Mouse (Mus musculus): ENCODE measurements around the gene Tiam2. TPM values are rescaled to one million over a fixed set of nuclear protein-coding genes. Genes with fewer than 3 reads are reported as not detected.

The Tiam2 gene
- polyA plus RNA-seq (2014; fragmentation: Nextera tagmentation; extraction: Ambion mirVana) = 7.8 and 9.3 TPM in 2 replicates

DNA sequence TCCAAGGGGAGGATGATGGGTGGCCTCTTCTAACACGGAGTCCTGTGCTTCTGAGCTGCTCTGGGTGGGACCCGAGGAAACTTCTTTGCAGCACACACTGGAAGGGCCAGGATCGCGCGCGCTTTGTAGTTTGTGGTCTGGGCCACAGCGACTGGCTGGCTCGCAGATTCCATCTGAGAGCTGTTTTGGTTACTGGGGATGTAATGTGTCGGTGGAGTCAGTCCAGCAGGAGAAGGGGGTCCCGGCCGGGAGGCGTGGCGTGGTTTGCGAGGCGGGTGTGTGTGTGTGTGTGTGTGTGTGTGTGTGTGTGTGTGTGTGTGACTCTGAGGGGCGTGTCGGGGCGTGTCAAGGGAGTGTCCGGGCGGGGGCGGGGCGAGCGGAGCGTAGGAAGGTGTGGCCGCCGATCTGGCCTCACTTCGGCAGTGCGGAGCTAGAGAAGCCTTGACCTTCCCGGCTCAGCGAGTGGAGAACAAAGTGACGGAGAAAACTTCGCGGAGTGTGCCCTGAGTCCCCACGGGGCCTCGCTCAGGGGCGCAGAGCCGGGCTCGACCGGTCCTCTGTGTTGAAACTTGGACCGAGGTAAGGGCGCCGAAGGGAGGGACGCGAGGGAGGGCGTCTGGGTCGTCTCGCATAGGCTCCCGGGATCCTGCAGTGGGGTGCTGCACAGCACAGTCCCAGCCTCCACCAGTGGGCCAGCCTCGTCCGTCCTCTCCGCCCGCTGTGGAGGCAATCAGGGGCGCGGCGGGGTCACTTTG, at the start of gene Tiam2:
TSS of gene Tiam2 (plus strand) at position 426 of the 755 bp plus-strand sequence.
- Histone ChIP-seq H3K27me3 (ENCODE audit: control insufficient read depth, insufficient read depth, low read length) (peaks cover 3% of the 10 kb centered on the region; the same call in 1 of the 2 replicates), H3K4me3 (ENCODE audit: low read depth, low read length) (peak within 1 kb of the TSS; percentile 43), H3K27ac (ENCODE audit: low read depth, low read length) (peak within 1 kb of the TSS; percentile 28; the same call in 1 of the 2 replicates), H3K4me2 (ENCODE audit: low read depth, low read length) (peak within 1 kb of the TSS; percentile 62), H3K4me1 (ENCODE audit: control insufficient read depth, insufficient read depth, low read length) (peaks cover 3% of the 10 kb centered on the region; the same call in 1 of the 2 replicates), H3K36me3 (ENCODE audit: control insufficient read depth, insufficient read depth, low read length) (no peaks in the 10 kb centered on the region), H3K9ac (replicated peaks; ENCODE audit: low read depth, low read length) (peak within 1 kb of the TSS; percentile 53), H3K9me3 (ENCODE audit: control insufficient read depth, low read length) (no peaks in the 10 kb centered on the region)
- ATAC-seq (ENCODE audit: low read depth) = peak; percentile 88
- under 1% methylated on average over 42 of the region's 55 CpGs for WGBS

DNA sequence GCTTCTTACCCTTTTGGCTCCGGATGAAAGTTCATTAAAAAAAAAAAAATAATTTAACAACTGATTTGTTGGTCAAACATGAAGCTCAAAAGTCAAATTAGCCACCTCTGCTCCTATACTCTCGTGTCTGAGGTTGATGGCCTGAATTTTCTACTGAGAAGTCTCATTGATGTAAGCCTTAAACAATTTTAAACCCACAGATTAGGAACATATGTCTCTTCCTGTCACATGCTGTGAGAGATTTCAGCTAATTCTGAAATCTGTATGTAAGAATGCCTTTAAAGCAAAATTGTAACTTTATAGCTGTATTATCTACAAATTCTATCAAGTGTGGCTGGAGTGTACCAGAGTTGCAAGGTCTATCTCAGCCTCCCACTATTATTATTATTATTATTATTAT, 46.1 kb upstream of the Tiam2 start:
- Histone ChIP-seq H3K27me3 (ENCODE audit: control insufficient read depth, insufficient read depth, low read length) (no peaks in the 10 kb centered on the region), H3K9ac (replicated peaks; ENCODE audit: low read depth, low read length) (no peak overlapping the region), H3K36me3 (ENCODE audit: control insufficient read depth, insufficient read depth, low read length) (no peaks in the 10 kb centered on the region), H3K4me3 (ENCODE audit: low read depth, low read length) (no peak overlapping the region), H3K4me1 (ENCODE audit: control insufficient read depth, insufficient read depth, low read length) (no peaks in the 10 kb centered on the region), H3K27ac (ENCODE audit: low read depth, low read length) (no peak overlapping the region), H3K9me3 (ENCODE audit: control insufficient read depth, low read length) (no peaks in the 10 kb centered on the region), H3K4me2 (ENCODE audit: low read depth, low read length) (no peak overlapping the region)
- ATAC-seq (ENCODE audit: low read depth) = no peak
- WGBS = 80% methylated on average over 2 of the region's 2 CpGs

DNA sequence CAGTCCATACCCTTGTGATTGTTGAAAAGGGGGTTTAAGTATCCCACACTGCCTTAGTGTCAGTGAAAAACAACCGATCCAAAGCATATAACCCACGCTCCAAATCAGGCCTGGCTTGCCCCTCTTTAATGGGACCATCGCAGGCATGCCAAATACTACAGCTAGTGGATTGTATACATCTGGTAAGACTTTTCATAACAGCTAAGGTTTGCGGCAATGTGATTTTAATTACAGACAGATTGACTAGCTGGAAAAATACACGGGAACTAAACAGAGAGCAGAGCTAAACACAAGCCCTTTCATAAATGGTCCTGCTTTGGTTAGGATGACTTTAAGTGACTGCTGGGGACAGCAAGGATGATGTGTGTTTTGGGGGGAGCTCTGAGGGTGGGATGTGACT, 44.4 kb upstream of the Tiam2 start:
- Histone ChIP-seq H3K9me3 (ENCODE audit: control insufficient read depth, low read length) (no peaks in the 10 kb centered on the region), H3K4me1 (ENCODE audit: control insufficient read depth, insufficient read depth, low read length) (no peaks in the 10 kb centered on the region), H3K4me3 (ENCODE audit: low read depth, low read length) (no peak overlapping the region), H3K4me2 (ENCODE audit: low read depth, low read length) (no peak overlapping the region), H3K36me3 (ENCODE audit: control insufficient read depth, insufficient read depth, low read length) (no peaks in the 10 kb centered on the region), H3K9ac (replicated peaks; ENCODE audit: low read depth, low read length) (no peak overlapping the region), H3K27me3 (ENCODE audit: control insufficient read depth, insufficient read depth, low read length) (no peaks in the 10 kb centered on the region), H3K27ac (ENCODE audit: low read depth, low read length) (no peak overlapping the region)
- no peak for ATAC-seq (ENCODE audit: low read depth)
- 69% methylated on average over 5 of the region's 5 CpGs for WGBS

DNA sequence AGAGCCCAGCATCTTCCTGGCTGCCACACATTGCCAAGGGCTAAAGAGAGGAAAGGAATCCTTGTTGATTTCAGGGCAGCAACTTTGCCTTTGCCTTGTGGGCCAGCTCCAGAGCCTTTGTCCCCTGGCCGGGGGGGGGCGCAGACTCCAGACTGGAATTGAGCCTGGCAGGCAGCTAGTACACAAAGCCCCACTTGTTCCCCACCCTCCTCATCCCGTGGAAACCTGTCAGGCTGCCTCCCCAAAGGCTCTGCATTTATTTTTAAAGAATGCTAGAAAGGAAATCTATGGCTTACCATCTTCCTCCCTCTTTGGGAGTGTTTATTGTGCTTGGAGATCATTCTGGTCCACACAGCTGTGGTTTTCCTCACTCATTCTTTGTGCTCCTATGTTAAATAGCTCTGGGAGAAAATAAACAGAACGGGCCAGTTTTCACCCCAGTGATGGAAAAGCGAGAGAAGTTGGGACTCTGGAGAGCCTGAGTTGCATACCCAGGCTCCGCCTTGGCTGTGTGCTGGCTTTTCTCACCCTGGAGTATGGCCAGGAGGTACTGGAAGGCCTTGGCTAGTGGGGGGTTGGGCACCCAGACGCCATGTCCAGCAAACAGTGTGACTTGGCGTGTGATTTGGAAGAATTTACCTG, 41.2 kb upstream of the Tiam2 start:
- H3K27ac ChIP-seq (ENCODE audit: low read depth, low read length) = peak overlapping the region; percentile 64
- H3K4me2 ChIP-seq (ENCODE audit: low read depth, low read length) = no peak overlapping the region
- no peaks in the 10 kb centered on the region for H3K4me1 ChIP-seq (ENCODE audit: control insufficient read depth, insufficient read depth, low read length)
- no peaks in the 10 kb centered on the region for H3K27me3 ChIP-seq (ENCODE audit: control insufficient read depth, insufficient read depth, low read length)
- no peaks in the 10 kb centered on the region for H3K9me3 ChIP-seq (ENCODE audit: control insufficient read depth, low read length)
- no peaks in the 10 kb centered on the region for H3K36me3 ChIP-seq (ENCODE audit: control insufficient read depth, insufficient read depth, low read length)
- no peak overlapping the region for H3K4me3 ChIP-seq (ENCODE audit: low read depth, low read length)
- 36% methylated on average over 8 of the region's 8 CpGs for WGBS
- no peak overlapping the region for H3K9ac ChIP-seq (replicated peaks; ENCODE audit: low read depth, low read length)
- ATAC-seq (ENCODE audit: low read depth) = peak; percentile 71

DNA sequence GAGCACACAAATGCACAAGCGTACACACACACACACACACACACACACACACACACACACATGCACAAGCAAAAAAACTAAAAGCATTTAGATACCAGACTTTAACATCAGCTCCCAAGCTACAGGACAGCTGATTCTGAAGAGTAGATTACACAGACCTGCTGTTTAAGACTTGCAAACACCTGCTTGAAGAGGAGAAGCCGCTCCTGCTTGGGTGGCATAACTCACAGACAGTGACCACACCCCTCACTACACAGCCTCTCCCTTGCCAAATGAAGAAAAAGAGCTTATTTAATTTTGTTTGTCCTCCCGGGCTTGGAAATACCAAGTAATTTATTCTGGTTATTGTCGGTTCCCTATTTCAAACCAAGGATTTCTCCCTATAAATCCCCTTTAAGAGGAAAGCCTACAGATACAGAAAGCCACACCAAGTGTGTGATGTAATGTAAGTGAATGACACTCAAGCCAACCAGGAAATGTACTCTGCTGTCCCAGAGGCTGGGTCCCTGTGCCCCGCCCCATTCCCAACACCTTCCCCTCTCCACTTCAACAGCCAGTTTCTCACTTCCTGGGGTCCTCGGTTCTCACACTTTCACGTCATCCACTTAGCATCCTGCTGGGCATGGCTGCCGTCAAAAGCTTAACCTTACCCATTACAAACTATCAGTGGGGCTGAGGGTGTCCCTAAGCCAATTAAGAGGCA, 40.1 kb upstream of the Tiam2 start:
- Histone ChIP-seq H3K9ac (replicated peaks; ENCODE audit: low read depth, low read length) (no peak overlapping the region), H3K9me3 (ENCODE audit: control insufficient read depth, low read length) (no peaks in the 10 kb centered on the region), H3K4me3 (ENCODE audit: low read depth, low read length) (no peak overlapping the region), H3K36me3 (ENCODE audit: control insufficient read depth, insufficient read depth, low read length) (no peaks in the 10 kb centered on the region), H3K27me3 (ENCODE audit: control insufficient read depth, insufficient read depth, low read length) (no peaks in the 10 kb centered on the region), H3K4me2 (ENCODE audit: low read depth, low read length) (no peak overlapping the region), H3K4me1 (ENCODE audit: control insufficient read depth, insufficient read depth, low read length) (no peaks in the 10 kb centered on the region), H3K27ac (ENCODE audit: low read depth, low read length) (no peak overlapping the region)
- no peak for ATAC-seq (ENCODE audit: low read depth)
- 58% methylated on average over 8 of the region's 8 CpGs for WGBS

DNA sequence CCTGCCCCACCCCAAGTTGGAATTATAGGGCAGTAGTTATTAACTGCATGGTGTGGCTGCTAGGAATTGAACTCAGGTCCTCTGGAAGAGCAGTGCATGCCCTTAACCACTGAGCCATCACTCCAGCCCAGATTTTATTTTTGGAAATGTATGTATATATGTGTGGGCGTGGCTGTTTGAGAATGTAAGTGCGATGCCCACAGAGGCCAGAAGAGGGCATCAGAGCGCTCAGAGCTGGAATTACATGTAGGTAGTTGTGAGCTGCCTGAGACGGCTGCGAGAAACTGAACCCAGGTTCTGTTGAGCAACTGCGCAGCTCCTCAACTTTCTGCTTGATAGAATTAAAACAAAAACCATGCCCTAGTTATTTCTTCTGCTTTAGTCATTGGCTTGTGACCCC, 38.0 kb upstream of the Tiam2 start:
- 24% methylated on average over 6 of the region's 6 CpGs for WGBS
- Histone ChIP-seq H3K4me1 (ENCODE audit: control insufficient read depth, insufficient read depth, low read length) (no peaks in the 10 kb centered on the region), H3K9me3 (ENCODE audit: control insufficient read depth, low read length) (no peaks in the 10 kb centered on the region), H3K27ac (ENCODE audit: low read depth, low read length) (no peak overlapping the region), H3K27me3 (ENCODE audit: control insufficient read depth, insufficient read depth, low read length) (no peaks in the 10 kb centered on the region), H3K36me3 (ENCODE audit: control insufficient read depth, insufficient read depth, low read length) (no peaks in the 10 kb centered on the region), H3K9ac (replicated peaks; ENCODE audit: low read depth, low read length) (no peak overlapping the region), H3K4me3 (ENCODE audit: low read depth, low read length) (no peak overlapping the region), H3K4me2 (ENCODE audit: low read depth, low read length) (no peak overlapping the region)
- ATAC-seq (ENCODE audit: low read depth) = no peak

DNA sequence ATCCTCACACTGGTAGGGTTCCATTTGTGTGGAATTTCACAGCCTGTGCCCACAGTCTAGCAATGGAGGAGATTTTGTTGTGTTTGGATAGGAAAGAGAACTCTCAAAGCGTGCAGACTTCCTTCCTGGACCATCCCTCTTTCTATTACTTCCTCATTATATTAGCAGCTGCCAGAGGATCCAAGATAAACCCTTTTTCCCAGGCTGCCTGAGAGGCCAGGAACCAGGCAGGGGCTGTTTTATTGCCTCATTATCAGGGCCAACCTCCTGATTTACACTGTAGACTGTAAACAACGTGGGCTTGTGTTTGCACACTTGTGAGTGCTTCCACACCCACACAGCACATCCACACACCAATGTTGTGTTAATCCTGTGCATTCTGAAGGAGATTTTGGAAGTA, 31.3 kb upstream of the Tiam2 start:
- Histone ChIP-seq H3K4me2 (ENCODE audit: low read depth, low read length) (no peak overlapping the region), H3K27me3 (ENCODE audit: control insufficient read depth, insufficient read depth, low read length) (no peaks in the 10 kb centered on the region)

DNA sequence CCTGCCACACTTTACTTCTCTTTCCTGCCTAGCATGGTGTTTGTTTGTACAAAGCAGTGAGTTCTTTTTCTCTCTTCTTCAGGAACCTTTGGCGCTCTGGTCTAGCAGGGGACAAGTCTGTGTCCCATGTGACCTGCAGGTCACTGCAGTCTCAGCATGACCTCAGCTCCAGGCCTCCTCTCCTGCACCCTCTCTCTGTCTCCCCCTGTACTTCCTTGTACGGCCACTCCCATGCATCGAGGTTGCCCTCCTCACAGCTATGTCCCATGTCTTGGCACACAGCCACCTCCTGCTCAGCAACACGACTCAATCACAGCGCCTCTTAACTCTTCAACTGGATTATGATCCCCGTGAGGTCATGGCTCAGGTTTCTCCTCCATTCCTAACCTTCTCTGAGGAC, 26.9 kb upstream of the Tiam2 start:
- Histone ChIP-seq H3K4me1 (ENCODE audit: control insufficient read depth, insufficient read depth, low read length) (peaks cover 3% of the 10 kb centered on the region; the same call in 1 of the 2 replicates), H3K9me3 (ENCODE audit: control insufficient read depth, low read length) (no peaks in the 10 kb centered on the region), H3K27ac (ENCODE audit: low read depth, low read length) (no peak overlapping the region), H3K4me3 (ENCODE audit: low read depth, low read length) (no peak overlapping the region), H3K36me3 (ENCODE audit: control insufficient read depth, insufficient read depth, low read length) (no peaks in the 10 kb centered on the region), H3K4me2 (ENCODE audit: low read depth, low read length) (no peak overlapping the region), H3K27me3 (ENCODE audit: control insufficient read depth, insufficient read depth, low read length) (no peaks in the 10 kb centered on the region), H3K9ac (replicated peaks; ENCODE audit: low read depth, low read length) (no peak overlapping the region)
- ATAC-seq (ENCODE audit: low read depth) = no peak
- 74% methylated on average over 6 of the region's 6 CpGs for WGBS

More for the DNA sequence above, 31.3 kb upstream of the Tiam2 start:
- WGBS = 12% methylated on average over 2 of the region's 2 CpGs
- no peak overlapping the region for H3K4me3 ChIP-seq (ENCODE audit: low read depth, low read length)
- H3K4me1 ChIP-seq (ENCODE audit: control insufficient read depth, insufficient read depth, low read length) = peaks cover 3% of the 10 kb centered on the region; the same call in 1 of the 2 replicates
- H3K36me3 ChIP-seq (ENCODE audit: control insufficient read depth, insufficient read depth, low read length) = no peaks in the 10 kb centered on the region
- H3K27ac ChIP-seq (ENCODE audit: low read depth, low read length) = no peak overlapping the region
- ATAC-seq (ENCODE audit: low read depth) = no peak
- no peaks in the 10 kb centered on the region for H3K9me3 ChIP-seq (ENCODE audit: control insufficient read depth, low read length)
- H3K9ac ChIP-seq (replicated peaks; ENCODE audit: low read depth, low read length) = no peak overlapping the region

DNA sequence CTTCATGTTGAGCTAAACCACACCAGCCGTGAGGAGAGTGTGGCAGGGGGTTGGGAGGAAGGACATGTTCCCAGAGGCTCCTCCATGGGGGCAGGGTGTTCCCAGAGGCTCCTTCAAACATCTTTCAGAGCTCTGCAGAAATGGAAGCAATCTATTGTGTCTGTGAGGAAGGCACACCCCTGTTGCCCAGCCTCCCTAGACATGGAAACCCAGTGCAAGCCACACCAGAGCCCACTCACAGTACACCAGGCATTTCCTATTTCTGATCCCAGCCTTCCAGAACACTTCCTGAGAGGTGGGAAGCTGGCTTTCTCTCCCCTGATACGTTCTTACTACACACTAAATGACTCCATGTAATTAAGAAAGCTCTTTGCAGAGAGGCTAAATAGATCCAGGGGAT, 20.4 kb upstream of the Tiam2 start:
- Histone ChIP-seq H3K9ac (replicated peaks; ENCODE audit: low read depth, low read length) (no peak overlapping the region), H3K36me3 (ENCODE audit: control insufficient read depth, insufficient read depth, low read length) (no peaks in the 10 kb centered on the region), H3K4me2 (ENCODE audit: low read depth, low read length) (no peak overlapping the region), H3K27ac (ENCODE audit: low read depth, low read length) (no peak overlapping the region; the same call in 1 of the 2 replicates), H3K4me1 (ENCODE audit: control insufficient read depth, insufficient read depth, low read length) (no peaks in the 10 kb centered on the region), H3K4me3 (ENCODE audit: low read depth, low read length) (no peak overlapping the region), H3K9me3 (ENCODE audit: control insufficient read depth, low read length) (no peaks in the 10 kb centered on the region), H3K27me3 (ENCODE audit: control insufficient read depth, insufficient read depth, low read length) (no peaks in the 10 kb centered on the region)
- ATAC-seq (ENCODE audit: low read depth) = peak; percentile 44; the same call in 1 of the 2 replicates
- WGBS = 43% methylated on average over 2 of the region's 2 CpGs

All from neural tube, embryonic 14.5 days (tissue).